In the genomic region with DNA sequence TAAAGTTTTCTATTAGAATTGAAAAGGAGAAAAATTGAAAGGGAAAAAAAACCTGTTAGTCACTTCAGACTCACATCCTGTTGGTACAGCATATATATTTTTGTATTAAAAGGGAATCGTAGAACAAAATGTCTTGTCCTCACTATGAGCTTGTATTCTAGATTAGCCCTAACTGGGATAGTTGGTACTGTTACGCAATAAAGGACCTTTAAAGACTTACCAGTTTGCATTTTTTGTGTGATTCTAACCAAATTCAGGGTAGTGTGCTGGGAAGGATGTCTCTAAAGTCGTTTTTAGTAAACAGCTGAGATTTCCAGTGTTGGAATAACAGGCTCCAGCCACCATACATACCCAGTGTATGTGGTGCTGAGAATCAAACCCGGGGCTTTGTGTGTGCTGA, we compare ENCODE assay signal across 8 mouse cellular contexts. TPM values are rescaled to one million over a fixed set of nuclear protein-coding genes. Genes with fewer than 3 reads are reported as not detected.
DNase-seq lines count a peak whose midpoint lies in the region; ATAC-seq and TF ChIP-seq lines count a peak whose summit lies in the region.

No protein-coding gene starts in this region.

- no peaks in the 10 kb centered on the region for H3K9me3 ChIP-seq in embryonic facial prominence, embryonic 14.5 days (ENCODE audit: control insufficient read depth, low read length)
- no peaks in the 10 kb centered on the region for H3K9me3 ChIP-seq in midbrain, embryonic 16.5 days (replicated peaks; ENCODE audit: control insufficient read depth, low read length, poor library complexity, severe bottlenecking)

- H3K79me2 ChIP-seq in liver, adult 2 months (ENCODE audit: control insufficient read depth, insufficient read depth, low read length) = peaks cover 14% of the 10 kb centered on the region

- H3K36me3 ChIP-seq in liver, adult 2 months (ENCODE audit: control insufficient read depth, insufficient read depth, low read length) = peaks cover 9% of the 10 kb centered on the region
- peaks cover 8% of the 10 kb centered on the region for H3K36me3 ChIP-seq in embryonic facial prominence, embryonic 14.5 days (ENCODE audit: control insufficient read depth, insufficient read depth, low read length)
- H3K36me3 ChIP-seq in midbrain, embryonic 16.5 days (ENCODE audit: control insufficient read depth, insufficient read depth, low read length) = peaks cover 2% of the 10 kb centered on the region; the same call in 1 of the 2 replicates

- 0 out of 2 replicates have a peak overlapping the region, but pooled peaks have one; percentile 14 for H3K27ac ChIP-seq in liver, adult 2 months (replicated peaks; ENCODE audit: insufficient read depth, low read depth, low read length)
- H3K27ac ChIP-seq in embryonic facial prominence, embryonic 14.5 days (replicated peaks; ENCODE audit: low read depth, low read length) = no peak overlapping the region
- H3K27ac ChIP-seq in midbrain, embryonic 16.5 days (ENCODE audit: low read length) = no peak overlapping the region

- H3K4me3 ChIP-seq in liver, adult 2 months (ENCODE audit: insufficient read depth, low read depth, low read length) = no peak overlapping the region
- H3K4me3 ChIP-seq in embryonic facial prominence, embryonic 14.5 days (ENCODE audit: low read depth, low read length) = peak overlapping the region; percentile 85
- H3K4me3 ChIP-seq in midbrain, embryonic 16.5 days (ENCODE audit: low read depth, low read length) = no peak overlapping the region

- TF ChIP-seq CTCF in liver, adult 2 months (IDR thresholded peaks at IDR 0.05; ENCODE audit: low read depth, low read length) = no peak

- intact Hi-C loops in left cerebral cortex, postnatal 4 days (cut with DNase I) = no loop called here

- TF ChIP-seq POLR2A in liver, adult 2 months (IDR thresholded peaks at IDR 0.05; ENCODE audit: extremely low read depth, insufficient read depth, low read length) = no peak

- peak; percentile 59 for DNase-seq in liver, adult 2 months (ENCODE audit: extremely low read depth, low read depth, low spot score)
- no peak for DNase-seq in liver
- DNase-seq in embryonic facial prominence, embryonic 14.5 days (ENCODE audit: low spot score) = no peak
- DNase-seq in induced T-regulatory cell, adult 2 months (ENCODE audit: low read depth) = peak; percentile 33
- DNase-seq in gastrocnemius, adult 18-20 months (ENCODE audit: low spot score) = no peak
- DNase-seq in left cerebral cortex, postnatal 4 days = no peak

- 29% methylated on average over 4 of the region's 4 CpGs for WGBS in liver, adult 2 months
- 83% methylated on average over 4 of the region's 4 CpGs for WGBS in embryonic facial prominence, embryonic 14.5 days
- WGBS in midbrain, embryonic 16.5 days = 91% methylated on average over 4 of the region's 4 CpGs

- no peak overlapping the region for H3K9ac ChIP-seq in liver, adult 2 months (ENCODE audit: low read depth, low read length)
- H3K9ac ChIP-seq in embryonic facial prominence, embryonic 14.5 days (ENCODE audit: low read depth, low read length) = no peak overlapping the region
- H3K9ac ChIP-seq in midbrain, embryonic 16.5 days (ENCODE audit: low read depth, low read length) = no peak overlapping the region

- peaks cover 10% of the 10 kb centered on the region for H3K4me1 ChIP-seq in liver, adult 2 months (ENCODE audit: control insufficient read depth, insufficient read depth, low read length)
- H3K4me1 ChIP-seq in embryonic facial prominence, embryonic 14.5 days (ENCODE audit: control insufficient read depth, insufficient read depth, low read length) = peaks cover 17% of the 10 kb centered on the region
- peaks cover 20% of the 10 kb centered on the region for H3K4me1 ChIP-seq in midbrain, embryonic 16.5 days (ENCODE audit: control insufficient read depth, insufficient read depth, low read length)

- H3K27me3 ChIP-seq in liver, adult 2 months (ENCODE audit: control insufficient read depth, insufficient read depth, low read length) = no peaks in the 10 kb centered on the region
- H3K27me3 ChIP-seq in embryonic facial prominence, embryonic 14.5 days (replicated peaks; ENCODE audit: control insufficient read depth, insufficient read depth, low read length) = no peaks in the 10 kb centered on the region
- no peaks in the 10 kb centered on the region for H3K27me3 ChIP-seq in midbrain, embryonic 16.5 days (ENCODE audit: control insufficient read depth, insufficient read depth, low read depth, low read length)

- ATAC-seq in embryonic facial prominence, embryonic 14.5 days (ENCODE audit: low read depth) = no peak
- no peak for ATAC-seq in midbrain, embryonic 16.5 days
- ATAC-seq in monocyte, adult 5-6 weeks (replicated peaks; ENCODE audit: insufficient number of reproducible peaks, low FRiP score, low TSS enrichment, poor library complexity, severe bottlenecking) = no peak

- peak overlapping the region; percentile 63 for H3K4me2 ChIP-seq in embryonic facial prominence, embryonic 14.5 days (ENCODE audit: low read depth, low read length)
- peak overlapping the region; percentile 19; the same call in 1 of the 2 replicates for H3K4me2 ChIP-seq in midbrain, embryonic 16.5 days (ENCODE audit: low read length)

RNA-seq across cellular contexts. Expression of a gene that starts 1.7 kb away (rescaled TPM):
- total RNA-seq in liver, adult 2 months (2014; rRNA removed) = 56.0 and 73.1 TPM in 2 replicates
- polyA plus RNA-seq in liver, adult 2 months (2012; rRNA removed) = 4.7 and 6.9 TPM in 2 replicates
- polyA plus RNA-seq in embryonic facial prominence, embryonic 14.5 days (2014; fragmentation: Nextera tagmentation; extraction: Ambion mirVana) = 113 and 127 TPM in 2 replicates
- polyA plus RNA-seq in midbrain, embryonic 16.5 days (2015; fragmentation: Nextera tagmentation; extraction: Ambion mirVana) = 106 and 121 TPM in 2 replicates
- 10 to 100 TPM; 41.9 to 48.6 TPM for total RNA-seq in gastrocnemius, adult 18-20 months (2021)
- total RNA-seq in monocyte, adult 5-6 weeks (2017) = 413 to 489 TPM (median 444 TPM) in 3 replicates
- total RNA-seq in left cerebral cortex, postnatal 4 days (2021) = 100 to 1,000 TPM; 156 TPM

RNA-seq across cellular contexts. Expression of a gene that starts 33.6 kb away (rescaled TPM):
- total RNA-seq in liver, adult 2 months (2014; rRNA removed) = 0.13 TPM in 1 of 2 replicates, not detected in the other
- 0.05 TPM in 1 of 2 replicates, not detected in the other for polyA plus RNA-seq in liver, adult 2 months (2012; rRNA removed)
- polyA plus RNA-seq in embryonic facial prominence, embryonic 14.5 days (2014; fragmentation: Nextera tagmentation; extraction: Ambion mirVana) = 1.4 TPM in 2 replicates
- 0.18 and 0.67 TPM in 2 replicates for polyA plus RNA-seq in midbrain, embryonic 16.5 days (2015; fragmentation: Nextera tagmentation; extraction: Ambion mirVana)
- not detected for total RNA-seq in gastrocnemius, adult 18-20 months (2021)
- total RNA-seq in monocyte, adult 5-6 weeks (2017) = 0.48 to 0.87 TPM in 2 of 3 replicates, not detected in the other
- 1 to 10 TPM; 1.4 TPM for total RNA-seq in left cerebral cortex, postnatal 4 days (2021)

Comparison
In these comparisons a context has a peak if more than half of its experiments do, and no peak if none do; other contexts are left out.
1. DNase-seq: peak in liver, adult 2 months (single experiment) and induced T-regulatory cell, adult 2 months (single experiment); none in liver (single experiment), embryonic facial prominence, embryonic 14.5 days (single experiment), gastrocnemius, adult 18-20 months (single experiment) and left cerebral cortex, postnatal 4 days (single experiment).